Mouse (Mus musculus): ENCODE measurements around the gene Gja5.

DNA sequence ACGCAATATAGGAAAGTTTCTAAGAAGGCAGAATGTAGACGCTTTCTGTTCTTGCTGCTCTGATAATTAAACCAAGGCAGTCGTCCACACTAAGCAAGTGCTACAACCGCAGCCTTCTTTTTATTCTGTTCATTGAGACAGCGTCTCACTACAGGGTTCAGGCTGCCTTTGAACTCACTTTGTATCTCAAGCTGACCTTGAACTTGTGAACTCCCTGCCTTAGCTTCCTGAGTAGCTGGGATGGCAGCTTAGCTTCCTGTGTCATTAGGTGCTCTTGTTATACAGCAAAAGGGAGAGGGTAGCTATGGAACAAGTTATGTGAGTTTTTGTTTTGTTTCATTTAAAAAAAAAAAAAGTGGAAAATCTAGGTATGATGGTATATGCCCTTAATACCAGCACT, 177.7 kb downstream of the Gja5 start:
- TF ChIP-seq CTCF (IDR thresholded peaks at IDR 0.05) (no peak), EP300 (IDR thresholded peaks at IDR 0.05) (no peak)
